Mouse (Mus musculus) neural tube, embryonic 10.5 days (tissue): ENCODE measurements at regions not wholly inside any gene's neighbourhood (a gene's known extent, or its start where the extent isn't known, plus 50 kb on each side); places are given as distances from the start of the nearest gene placed in this dataset.

Source experiments
- DNase-seq: peaks from one replicate; pipeline ENCODE4 v3.0.0-alpha.2; 2017; ENCODE audit warnings: low spot score; ENCODE audit errors: extremely low spot score

DNA sequence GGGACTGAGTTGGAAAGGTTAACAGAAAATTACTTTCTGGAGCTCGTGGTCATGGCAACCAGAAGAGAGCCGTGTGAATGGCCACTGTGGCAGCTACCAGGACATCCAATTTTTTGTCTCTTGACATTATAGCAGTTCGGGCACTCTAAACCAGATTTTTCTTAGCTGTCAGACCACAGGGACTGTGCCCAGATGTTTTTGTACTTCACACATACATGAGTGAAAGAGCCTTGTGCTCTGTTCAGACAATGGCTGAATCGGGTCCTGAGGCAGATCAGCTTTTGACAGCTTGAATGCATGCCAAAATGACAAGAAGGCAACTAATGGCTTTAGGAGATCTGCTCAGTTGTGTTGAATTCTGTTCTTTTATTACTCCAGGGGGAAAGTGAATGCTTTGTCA, 505.2 kb upstream of the Pdzrn3 start:
- DNase-seq: peak; percentile 34

DNA sequence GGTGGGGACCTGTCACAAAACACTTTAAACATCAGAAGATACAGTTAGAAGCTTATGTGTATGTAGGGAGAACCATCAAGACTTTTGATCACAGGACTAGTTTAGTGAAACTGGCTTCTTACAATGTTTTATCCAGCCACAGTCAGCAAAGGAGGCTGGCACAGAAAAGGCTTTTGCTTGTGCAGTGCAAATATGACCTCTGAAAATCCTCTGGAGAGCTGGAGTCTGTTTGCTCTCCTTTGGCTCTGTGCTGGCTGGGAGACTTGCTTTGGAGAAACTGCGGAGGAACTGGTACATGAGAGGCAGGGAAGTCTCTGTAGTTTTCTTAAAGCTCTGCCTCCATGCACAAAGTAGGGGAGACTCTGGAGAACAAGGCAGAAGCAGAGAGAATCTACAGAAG, 497.2 kb upstream of the Pdzrn3 start:
- no peak for DNase-seq

GRCm38 (mm10) chr6:101858895-101859294, 481.2 kb upstream of the Pdzrn3 start:
- DNase-seq: no peak

- DNase-seq: no peak
Measured at GRCm38 (mm10) chr6:101840695-101841094, 463.0 kb upstream of the Pdzrn3 start.

- DNase-seq: no peak
Measured at GRCm38 (mm10) chr6:101837563-101837962, 459.9 kb upstream of the Pdzrn3 start.

DNA sequence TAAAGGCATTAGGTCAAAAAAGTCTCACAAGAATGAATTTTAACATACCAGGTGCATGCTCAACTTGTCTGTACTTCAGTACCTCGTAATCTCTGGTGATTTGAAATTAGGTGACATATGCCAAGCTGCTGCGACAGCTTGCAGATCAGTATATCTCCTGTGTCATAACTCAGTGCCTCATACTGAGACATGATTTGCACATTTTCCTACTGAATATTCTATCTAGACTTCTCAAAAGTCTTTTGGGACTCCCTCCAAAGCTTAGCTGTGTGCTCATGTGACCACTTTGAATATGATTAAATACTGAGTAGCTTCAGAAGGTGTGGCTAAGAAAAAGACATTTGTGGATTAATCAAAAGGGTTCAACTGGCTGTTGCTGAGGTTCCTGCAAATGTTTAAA, 416.3 kb upstream of the Pdzrn3 start:
- DNase-seq: no peak

GRCm38 (mm10) chr6:101777864-101778263, 400.2 kb upstream of the Pdzrn3 start:
- no peak for DNase-seq

- no peak for DNase-seq
Measured at GRCm38 (mm10) chr6:101773151-101773550, 395.5 kb upstream of the Pdzrn3 start.

DNA sequence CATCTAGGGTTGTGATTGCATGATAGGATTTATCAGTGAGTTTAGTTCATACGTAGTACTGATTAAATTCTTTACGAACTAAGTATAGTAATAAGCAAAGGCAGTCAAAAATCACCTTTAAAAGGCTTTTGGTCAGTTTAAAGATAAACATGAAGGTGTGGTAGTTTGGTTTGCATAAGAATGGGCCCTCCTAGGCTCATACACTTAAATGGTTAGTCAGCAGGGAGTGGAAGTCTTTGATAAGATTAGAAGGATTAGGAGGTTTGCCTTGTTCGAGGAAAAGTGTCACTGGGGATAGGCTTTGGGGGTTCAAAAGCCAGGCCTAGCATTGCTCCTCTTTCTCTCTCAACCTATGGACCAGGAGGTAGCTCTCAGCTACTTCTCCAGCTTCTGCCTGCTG, 357.4 kb upstream of the Pdzrn3 start:
- DNase-seq: no peak

DNA sequence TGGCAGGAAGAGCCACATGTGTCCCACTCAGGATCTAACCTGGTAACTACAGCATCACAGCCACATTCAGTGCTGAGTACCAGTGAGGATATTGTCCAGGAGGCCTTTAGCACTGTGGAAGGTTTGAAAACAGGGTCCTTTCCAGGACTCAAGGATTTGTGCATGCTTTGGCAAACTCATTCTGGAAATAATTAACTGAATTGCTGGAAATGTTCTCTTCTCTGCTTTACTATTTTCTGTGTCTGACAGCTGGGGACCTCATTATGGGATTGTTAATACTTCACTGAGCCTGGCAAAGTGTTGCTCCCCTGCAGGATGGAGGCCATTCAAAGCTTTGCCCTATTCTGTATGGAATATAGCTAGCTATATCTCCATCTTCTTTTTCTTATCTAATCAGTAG, 342.8 kb upstream of the Pdzrn3 start:
- no peak for DNase-seq

- DNase-seq: no peak
Measured at GRCm38 (mm10) chr6:101689684-101690083, 312.0 kb upstream of the Pdzrn3 start.

- DNase-seq: no peak
Measured at GRCm38 (mm10) chr6:101686578-101686977, 308.9 kb upstream of the Pdzrn3 start.

DNA sequence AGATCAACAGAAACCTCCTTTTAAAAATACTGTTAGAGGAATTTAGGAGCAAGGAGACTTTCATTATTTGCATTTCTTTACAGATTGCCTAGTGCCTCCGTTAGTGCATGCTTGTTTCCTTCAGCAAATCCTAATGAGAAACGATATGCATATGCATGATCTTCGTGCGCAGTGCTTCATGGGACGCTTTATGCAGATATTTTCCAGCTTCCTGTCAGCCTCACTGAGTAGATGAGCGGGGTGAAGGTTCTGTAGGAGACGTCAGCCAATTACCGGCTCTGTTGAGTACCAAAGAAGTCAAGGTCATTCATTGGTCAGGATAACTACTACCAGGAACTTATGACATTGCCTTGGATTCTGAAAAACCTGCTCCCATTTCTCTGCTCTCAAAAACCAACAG, 308.0 kb upstream of the Pdzrn3 start:
- no peak for DNase-seq

- DNase-seq: no peak
Measured at GRCm38 (mm10) chr6:101684390-101684789, 306.7 kb upstream of the Pdzrn3 start.

- DNase-seq: no peak
Measured at GRCm38 (mm10) chr6:101674846-101675245, 297.1 kb upstream of the Pdzrn3 start.

DNA sequence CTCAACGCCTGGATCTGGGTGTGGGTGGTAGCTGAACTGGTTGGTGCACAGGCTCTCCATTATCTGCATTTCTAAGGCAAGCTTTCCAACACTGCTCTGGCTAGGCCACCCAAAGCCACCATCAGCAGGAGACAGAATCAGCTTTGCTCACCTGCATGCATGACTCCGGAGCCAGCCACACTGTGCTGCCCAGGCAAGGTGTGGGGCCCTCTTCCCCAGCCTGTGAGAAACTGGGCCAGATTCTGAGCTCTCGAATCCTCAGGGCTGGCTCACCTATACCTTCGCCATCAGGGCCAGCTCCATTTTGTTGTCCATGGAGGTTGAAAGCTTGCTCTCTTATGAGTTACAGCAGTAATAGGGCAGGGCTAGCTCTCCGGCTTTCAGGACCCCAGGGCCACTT, 293.1 kb upstream of the Pdzrn3 start:
- DNase-seq: no peak

GRCm38 (mm10) chr6:101669118-101669845, 291.6 kb upstream of the Pdzrn3 start:
- no peak for DNase-seq

DNA sequence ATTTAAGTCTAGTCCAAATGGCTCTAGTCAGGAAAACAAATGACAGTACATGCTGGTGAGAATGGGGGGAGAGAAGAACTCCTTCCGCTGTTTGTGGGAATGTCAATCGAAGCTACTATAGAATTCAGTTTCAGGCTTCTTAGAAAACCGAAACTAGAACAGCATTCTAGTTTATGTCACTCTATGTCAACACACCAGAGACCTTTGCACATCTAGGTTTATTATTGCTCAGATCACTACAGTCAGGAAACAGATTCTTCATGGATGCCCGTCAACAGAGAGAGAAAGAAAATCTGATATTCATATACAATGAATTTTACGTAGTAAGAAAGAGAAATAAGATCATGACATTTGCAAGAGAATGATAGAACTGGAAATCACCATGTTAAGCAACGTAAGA, 276.7 kb upstream of the Pdzrn3 start:
- DNase-seq: no peak

- DNase-seq: peak; percentile 44
Measured at GRCm38 (mm10) chr6:101650348-101650747, 272.7 kb upstream of the Pdzrn3 start.

DNA sequence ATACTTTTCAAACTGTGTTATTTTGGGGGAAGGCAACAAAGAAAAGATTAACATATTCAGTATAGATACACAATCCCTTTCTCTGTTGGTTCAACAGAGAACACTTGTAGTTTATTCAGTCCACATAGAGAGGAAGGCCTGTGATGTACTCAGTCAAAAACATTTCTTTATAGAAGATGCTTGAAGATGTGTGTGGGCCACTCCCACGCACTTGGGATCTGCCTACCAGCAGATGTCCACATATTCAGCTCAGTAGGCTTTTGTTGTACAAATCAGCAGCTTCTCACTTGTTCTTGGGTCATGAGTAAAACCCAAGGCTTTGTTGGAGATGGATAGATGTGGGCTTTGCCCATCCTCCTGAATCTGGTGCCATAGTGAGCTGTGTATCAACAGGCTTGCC, 239.6 kb upstream of the Pdzrn3 start:
- no peak for DNase-seq

GRCm38 (mm10) chr6:101616776-101617175, 239.1 kb upstream of the Pdzrn3 start:
- DNase-seq: no peak

DNA sequence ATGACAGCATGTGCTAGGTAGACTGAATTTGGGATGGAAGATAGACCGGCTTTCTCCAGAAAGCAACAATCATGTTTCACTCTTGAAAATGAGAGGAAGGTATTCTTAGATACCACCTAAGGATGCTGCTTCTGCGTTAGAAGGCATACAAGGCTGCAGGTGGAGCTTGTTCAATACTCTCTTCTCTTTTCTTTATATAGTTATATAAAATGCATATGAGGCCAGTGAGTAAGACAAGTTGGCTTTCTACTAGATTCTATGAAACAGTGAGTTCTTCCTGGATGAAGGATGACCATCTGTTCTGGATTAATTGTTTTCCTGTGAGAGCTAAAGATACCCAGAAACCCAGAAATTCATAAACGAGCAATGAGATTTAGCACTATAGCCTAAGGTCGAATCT, 231.3 kb upstream of the Pdzrn3 start:
- no peak for DNase-seq

- DNase-seq: no peak
Measured at GRCm38 (mm10) chr6:101603083-101603482, 225.4 kb upstream of the Pdzrn3 start.

DNA sequence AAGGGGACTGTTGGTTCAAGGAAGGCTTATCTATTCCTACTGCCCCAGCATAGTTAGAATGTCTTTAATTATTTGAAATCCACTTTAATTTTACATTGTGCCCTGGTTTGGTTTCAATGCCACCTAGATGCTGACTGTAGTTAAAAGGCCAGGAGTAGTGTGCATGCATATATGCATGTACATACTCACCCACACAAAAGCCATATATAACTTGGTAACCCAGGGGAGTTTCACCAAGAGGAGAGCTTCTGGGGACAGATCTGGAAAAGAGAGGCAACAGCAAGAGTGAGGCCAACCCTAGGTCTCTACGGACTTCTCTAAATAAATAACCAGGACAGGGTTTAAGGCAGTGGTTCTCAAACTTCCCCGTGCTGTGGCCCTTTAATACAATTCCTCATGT, 219.3 kb upstream of the Pdzrn3 start:
- no peak for DNase-seq
